Mouse (Mus musculus) forebrain, embryonic 14.5 days (tissue): ENCODE results near the gene Fbxo11. TPM values are rescaled to one million over a fixed set of nuclear protein-coding genes. Genes with fewer than 3 reads are reported as not detected.
"Not testable (repeated sequence)": the region's sequence is repeated elsewhere in the genome, so short reads cannot be mapped to it uniquely, and the experiment has no call there.

Experiments used
- ATAC-seq: fragments of 200-750 bp; cut with Nextera tagmentation; 2 replicates; pipeline ENCODE4 v1.8.0; 2017; ENCODE audit warnings: mild to moderate bottlenecking, moderate library complexity
- DNase-seq: peaks from one replicate; pipeline ENCODE4 v3.0.0-alpha.2; 2015; ENCODE audit warnings: low spot score
- H3K27ac ChIP-seq: fragments of 300-500 bp; sonication (generic); 2 replicates; pipeline ENCODE4 v1.5.1; 2014; ENCODE audit warnings: low read depth, mild to moderate bottlenecking, control low read depth, low read length, moderate library complexity
- H3K27me3 ChIP-seq: fragments of 300-500 bp; sonication (generic); replicated peaks from 2 replicates; pipeline ENCODE4 v1.6.1; 2014; ENCODE audit warnings: low read length, control low read depth, mixed read lengths; ENCODE audit not compliant: control insufficient read depth, insufficient read depth
- H3K36me3 ChIP-seq: fragments of 300-500 bp; sonication (generic); 2 replicates; pipeline ENCODE4 v1.6.1; 2014; ENCODE audit warnings: low read length, control low read depth; ENCODE audit not compliant: control insufficient read depth, insufficient read depth
- H3K4me1 ChIP-seq: fragments of 300-500 bp; sonication (generic); 2 replicates; pipeline ENCODE4 v1.6.1; 2014; ENCODE audit warnings: antibody characterized with exemption, low read length, control low read depth; ENCODE audit not compliant: control insufficient read depth, insufficient read depth
- H3K4me2 ChIP-seq: fragments of 300-500 bp; sonication (generic); 2 replicates; pipeline ENCODE4 v1.6.1; 2014; ENCODE audit warnings: mild to moderate bottlenecking, control low read depth, low read length
- H3K4me3 ChIP-seq: fragments of 300-500 bp; sonication (generic); 2 replicates; pipeline ENCODE4 v1.5.1; 2014; ENCODE audit warnings: low read depth, low read length, control low read depth
- H3K9ac ChIP-seq: fragments of 300-500 bp; sonication (generic); 2 replicates; pipeline ENCODE4 v1.6.1; 2014; ENCODE audit warnings: mild to moderate bottlenecking, low read length, control low read depth, moderate library complexity
- H3K9me3 ChIP-seq: fragments of 300-500 bp; sonication (generic); replicated peaks from 2 replicates; pipeline ENCODE4 v1.6.1; 2016; ENCODE audit warnings: low read length, control low read depth, mixed read lengths; ENCODE audit not compliant: control insufficient read depth
- WGBS: fragments of 180-500 bp; shearing (Covaris S2); extraction: QIAGEN DNeasy Blood & Tissue Kit; methylation state at CpG from one replicate; pipeline ENCODE4 v1.1.7; 2014; 5-methylcytosine and 5-hydroxymethylcytosine counted together
- polyA plus RNA-seq: library from polyadenylated mRNA; unstranded; fragments of >200 nt; fragmentation: Nextera tagmentation; extraction: Ambion mirVana; gene quantifications from 2 replicates; pipeline ENCODE4 v1.2.1, GENCODE M21; 2014

Gene Fbxo11
- polyA plus RNA-seq, 1 experiment from 2014 or later = 39.6 TPM

GRCm38 (mm10) chr17:87963081-87964075 lies 101.7 kb downstream of the Fbxo11 start:
- H3K4me3 ChIP-seq = no peak overlapping the region
- no peak overlapping the region for H3K9ac ChIP-seq
- DNase-seq (no peak), ATAC-seq (no peak)
- H3K9me3 ChIP-seq = no peaks in the 10 kb centered on the region
- H3K4me1 ChIP-seq = no peaks in the 10 kb centered on the region
- no peak overlapping the region for H3K4me2 ChIP-seq
- H3K27me3 ChIP-seq = no peaks in the 10 kb centered on the region
- 91% methylated on average over 13 of the region's 14 CpGs for WGBS
- no peaks in the 10 kb centered on the region for H3K36me3 ChIP-seq
- no peak overlapping the region for H3K27ac ChIP-seq

- H3K4me1 ChIP-seq, H3K4me2 ChIP-seq, H3K4me3 ChIP-seq, H3K27me3 ChIP-seq, H3K9ac ChIP-seq, DNase-seq, H3K36me3 ChIP-seq, ATAC-seq, H3K27ac ChIP-seq, H3K9me3 ChIP-seq: not testable (repeated sequence)
- 94% methylated on average over 5 of the region's 5 CpGs for WGBS
Observed at GRCm38 (mm10) chr17:87959931-87960330, 105.2 kb downstream of the Fbxo11 start.

- H3K27ac ChIP-seq, ATAC-seq, H3K27me3 ChIP-seq, DNase-seq, H3K9me3 ChIP-seq, H3K4me3 ChIP-seq, H3K4me1 ChIP-seq, H3K36me3 ChIP-seq, H3K9ac ChIP-seq, H3K4me2 ChIP-seq: not testable (repeated sequence)
- 94% methylated on average over 11 of the region's 11 CpGs for WGBS
Observed at GRCm38 (mm10) chr17:87959406-87959805, 105.7 kb downstream of the Fbxo11 start.

GRCm38 (mm10) chr17:87958283-87958682 lies 106.8 kb downstream of the Fbxo11 start:
- Histone ChIP-seq H3K36me3 (no peaks in the 10 kb centered on the region), H3K4me2 (no peak overlapping the region), H3K4me3 (no peak overlapping the region), H3K9me3 (no peaks in the 10 kb centered on the region), H3K27me3 (no peaks in the 10 kb centered on the region), H3K9ac (no peak overlapping the region), H3K4me1 (no peaks in the 10 kb centered on the region), H3K27ac (no peak overlapping the region)
- 67% methylated on average over 8 of the region's 8 CpGs for WGBS
- no peak for ATAC-seq
- DNase-seq = no peak

GRCm38 (mm10) chr17:87957096-87957840 lies 107.8 kb downstream of the Fbxo11 start:
- no peak for DNase-seq
- H3K4me1 ChIP-seq = no peaks in the 10 kb centered on the region
- no peak overlapping the region for H3K4me3 ChIP-seq
- no peaks in the 10 kb centered on the region for H3K27me3 ChIP-seq
- no peak for ATAC-seq
- H3K9ac ChIP-seq = no peak overlapping the region
- H3K36me3 ChIP-seq = no peaks in the 10 kb centered on the region
- no peak overlapping the region for H3K4me2 ChIP-seq
- no peaks in the 10 kb centered on the region for H3K9me3 ChIP-seq
- 75% methylated on average over 12 of the region's 12 CpGs for WGBS
- no peak overlapping the region for H3K27ac ChIP-seq

- not testable (repeated sequence) for ATAC-seq, H3K4me2 ChIP-seq, H3K9ac ChIP-seq, H3K36me3 ChIP-seq, H3K9me3 ChIP-seq, DNase-seq, H3K27ac ChIP-seq, H3K4me1 ChIP-seq, H3K27me3 ChIP-seq, H3K4me3 ChIP-seq
- 93% methylated on average over 13 of the region's 13 CpGs for WGBS
Observed at GRCm38 (mm10) chr17:87954618-87955124, 110.4 kb downstream of the Fbxo11 start.

- no peak overlapping the region for H3K4me2 ChIP-seq
- ATAC-seq (peak; percentile 82), DNase-seq (peak; percentile 79)
- H3K4me1 ChIP-seq = no peaks in the 10 kb centered on the region
- no peak overlapping the region for H3K27ac ChIP-seq
- no peak overlapping the region for H3K4me3 ChIP-seq
- WGBS = 44% methylated on average over 16 of the region's 16 CpGs
- H3K9ac ChIP-seq = no peak overlapping the region
- H3K36me3 ChIP-seq = no peaks in the 10 kb centered on the region
- no peaks in the 10 kb centered on the region for H3K27me3 ChIP-seq
- H3K9me3 ChIP-seq = no peaks in the 10 kb centered on the region
Observed at GRCm38 (mm10) chr17:87948965-87949584, 116.0 kb downstream of the Fbxo11 start.
